Comparison of ENCODE assay signal across 23 mouse cellular contexts in genomic region chr16:87901189-87901588, GRCm38 (mm10).
DNase-seq lines count a peak whose midpoint lies in the region; ATAC-seq and TF ChIP-seq lines count a peak whose summit lies in the region.
"Had no signal": no experiment of that assay in that cellular context is flagged by ENCODE, and none has a peak within 500 bp of the region (broad histone marks: within the 10 kb centered on the region; RNA-seq: fewer than 3 reads in every experiment).

No protein-coding gene starts in this region.

- no peak overlapping the region for H3K9ac ChIP-seq in heart, embryonic 11.5 days (ENCODE audit: low read depth, low read length)
- H3K9ac ChIP-seq in limb, embryonic 11.5 days (ENCODE audit: low read length): no peak overlapping the region
- H3K9ac ChIP-seq in embryonic facial prominence, embryonic 12.5 days: no peak overlapping the region
- H3K9ac ChIP-seq: heart, embryonic 12.5 days; limb, embryonic 13.5 days; liver, embryonic 12.5 days; midbrain, embryonic 15.5 days had no signal

- H3K9me3 ChIP-seq in heart, embryonic 11.5 days (replicated peaks; ENCODE audit: control insufficient read depth, low read length): no peaks in the 10 kb centered on the region
- H3K9me3 ChIP-seq in limb, embryonic 11.5 days (ENCODE audit: control insufficient read depth, low read length): no peaks in the 10 kb centered on the region
- H3K9me3 ChIP-seq in limb, embryonic 10.5 days (replicated peaks): no peaks in the 10 kb centered on the region
- H3K9me3 ChIP-seq in G1E (replicated peaks): peaks cover 26% of the 10 kb centered on the region
- no peaks in the 10 kb centered on the region for H3K9me3 ChIP-seq in embryonic facial prominence, embryonic 12.5 days
- H3K9me3 ChIP-seq: heart, embryonic 12.5 days; limb, embryonic 13.5 days; midbrain, embryonic 15.5 days had no signal

- H3K4me1 ChIP-seq in heart, embryonic 11.5 days (ENCODE audit: control insufficient read depth, insufficient read depth, low read length): no peaks in the 10 kb centered on the region
- no peaks in the 10 kb centered on the region for H3K4me1 ChIP-seq in limb, embryonic 11.5 days (ENCODE audit: control insufficient read depth, insufficient read depth, low read length)
- no peaks in the 10 kb centered on the region for H3K4me1 ChIP-seq in limb, embryonic 10.5 days
- H3K4me1 ChIP-seq in G1E (ENCODE audit: insufficient read depth, low read depth, low read length): no peaks in the 10 kb centered on the region
- no peaks in the 10 kb centered on the region for H3K4me1 ChIP-seq in embryonic facial prominence, embryonic 12.5 days
- H3K4me1 ChIP-seq: heart, embryonic 12.5 days; limb, embryonic 13.5 days; liver, embryonic 12.5 days; midbrain, embryonic 15.5 days had no signal

- no peak overlapping the region for H3K4me3 ChIP-seq in heart, embryonic 11.5 days (ENCODE audit: low read depth, low read length)
- no peak overlapping the region for H3K4me3 ChIP-seq in limb, embryonic 11.5 days (ENCODE audit: low read depth, low read length)
- no peak overlapping the region for H3K4me3 ChIP-seq in limb, embryonic 10.5 days
- H3K4me3 ChIP-seq in G1E (ENCODE audit: low read depth, low read length): peak overlapping the region; percentile 20; the same call in 1 of the 2 replicates
- H3K4me3 ChIP-seq in embryonic facial prominence, embryonic 12.5 days: no peak overlapping the region
- H3K4me3 ChIP-seq: heart, embryonic 12.5 days; limb, embryonic 13.5 days; liver, embryonic 12.5 days; midbrain, embryonic 15.5 days had no signal

- no peak overlapping the region for H3K4me2 ChIP-seq in heart, embryonic 11.5 days
- H3K4me2 ChIP-seq in limb, embryonic 11.5 days (ENCODE audit: low read depth, severe bottlenecking): no peak overlapping the region
- H3K4me2 ChIP-seq in embryonic facial prominence, embryonic 12.5 days (replicated peaks): no peak overlapping the region
- H3K4me2 ChIP-seq: heart, embryonic 12.5 days; limb, embryonic 13.5 days; liver, embryonic 12.5 days; midbrain, embryonic 15.5 days had no signal

- ATAC-seq in heart, embryonic 11.5 days (replicated peaks; ENCODE audit: insufficient number of reproducible peaks, low FRiP score, low TSS enrichment): 0 out of 2 replicates have a peak, but pooled peaks have one; percentile 22
- 0 out of 2 replicates have a peak, but pooled peaks have one; percentile 26 for ATAC-seq in limb, embryonic 11.5 days (ENCODE audit: insufficient number of reproducible peaks, low FRiP score, low TSS enrichment, low read depth)
- ATAC-seq in G1E (ENCODE audit: extremely low read depth, insufficient number of reproducible peaks, low FRiP score, poor library complexity, severe bottlenecking): no peak
- ATAC-seq in embryonic facial prominence, embryonic 12.5 days (ENCODE audit: insufficient number of reproducible peaks, insufficient read depth, low FRiP score, low TSS enrichment): peak; percentile 41; the same call in 1 of the 2 replicates
- ATAC-seq: intestine, postnatal 0 days; liver, embryonic 12.5 days; midbrain, embryonic 15.5 days had no signal

- no peak overlapping the region for H3K27ac ChIP-seq in heart, embryonic 11.5 days (ENCODE audit: low read depth, low read length)
- no peak overlapping the region for H3K27ac ChIP-seq in limb, embryonic 11.5 days (replicated peaks; ENCODE audit: low read depth, low read length)
- no peak overlapping the region for H3K27ac ChIP-seq in limb, embryonic 10.5 days
- no peak overlapping the region for H3K27ac ChIP-seq in embryonic facial prominence, embryonic 12.5 days
- H3K27ac ChIP-seq: limb, embryonic 13.5 days; liver, embryonic 12.5 days; midbrain, embryonic 15.5 days had no signal

- no peaks in the 10 kb centered on the region for H3K27me3 ChIP-seq in heart, embryonic 11.5 days (ENCODE audit: control insufficient read depth, insufficient read depth, low read length)
- H3K27me3 ChIP-seq in limb, embryonic 11.5 days (ENCODE audit: control insufficient read depth, insufficient read depth, low read length): no peaks in the 10 kb centered on the region
- no peaks in the 10 kb centered on the region for H3K27me3 ChIP-seq in limb, embryonic 10.5 days (ENCODE audit: low read depth, poor library complexity, severe bottlenecking)
- H3K27me3 ChIP-seq in G1E (ENCODE audit: insufficient read depth, low read length): no peaks in the 10 kb centered on the region
- no peaks in the 10 kb centered on the region for H3K27me3 ChIP-seq in embryonic facial prominence, embryonic 12.5 days
- H3K27me3 ChIP-seq: CH12.LX; heart, embryonic 12.5 days; limb, embryonic 13.5 days; liver, embryonic 12.5 days; midbrain, embryonic 15.5 days had no signal

- TF ChIP-seq CTCF in G1E (IDR thresholded peaks at IDR 0.05; ENCODE audit: low read depth, low read length): no peak

- DNase-seq in heart, adult 9 months (ENCODE audit: low spot score in 2 of 2): no peak
- DNase-seq in limb, embryonic 11.5 days (ENCODE audit: low spot score): no peak
- DNase-seq in limb, embryonic 10.5 days (ENCODE audit: low spot score): no peak
- DNase-seq in G1E (ENCODE audit: low spot score) (no peak), MN1 (ENCODE audit: low spot score) (no peak)
- DNase-seq in right cerebral cortex, postnatal 25 days: no peak
- DNase-seq: adrenal gland, postnatal 10 days; B cell, adult 2 months; cerebellum, adult 18-20 months; cerebellum, postnatal 14 days; gastrocnemius, postnatal 10 days; heart, postnatal 10 days; lung, adult 18-20 months; lung, postnatal 10 days; thymus, postnatal 14 days had no signal

- no peaks in the 10 kb centered on the region for H3K36me3 ChIP-seq in heart, embryonic 11.5 days (ENCODE audit: control insufficient read depth, insufficient read depth, low read length)
- H3K36me3 ChIP-seq in limb, embryonic 11.5 days (ENCODE audit: control insufficient read depth, insufficient read depth, low read length): no peaks in the 10 kb centered on the region
- no peaks in the 10 kb centered on the region for H3K36me3 ChIP-seq in limb, embryonic 10.5 days
- H3K36me3 ChIP-seq in G1E (replicated peaks): no peaks in the 10 kb centered on the region
- no peaks in the 10 kb centered on the region for H3K36me3 ChIP-seq in embryonic facial prominence, embryonic 12.5 days
- H3K36me3 ChIP-seq: heart, embryonic 12.5 days; limb, embryonic 13.5 days; liver, embryonic 12.5 days; midbrain, embryonic 15.5 days had no signal

- 81% methylated on average over 2 of the region's 2 CpGs for WGBS in heart, embryonic 11.5 days (ENCODE audit: insufficient replicate concordance)
- 93% methylated on average over 2 of the region's 2 CpGs for WGBS in limb, embryonic 11.5 days
- 89% methylated on average over 2 of the region's 2 CpGs for WGBS in limb, embryonic 10.5 days
- WGBS in embryonic facial prominence, embryonic 12.5 days: 87% methylated on average over 2 of the region's 2 CpGs
